Mouse (Mus musculus) ovary, postnatal 10 days (tissue): ENCODE results near the gene Atp6v1e2.

ENCODE experiments used
- DNase-seq: peaks from one replicate; pipeline ENCODE4 v3.0.0; 2022; ENCODE audit warnings: low spot score

Gene Atp6v1e2

DNA sequence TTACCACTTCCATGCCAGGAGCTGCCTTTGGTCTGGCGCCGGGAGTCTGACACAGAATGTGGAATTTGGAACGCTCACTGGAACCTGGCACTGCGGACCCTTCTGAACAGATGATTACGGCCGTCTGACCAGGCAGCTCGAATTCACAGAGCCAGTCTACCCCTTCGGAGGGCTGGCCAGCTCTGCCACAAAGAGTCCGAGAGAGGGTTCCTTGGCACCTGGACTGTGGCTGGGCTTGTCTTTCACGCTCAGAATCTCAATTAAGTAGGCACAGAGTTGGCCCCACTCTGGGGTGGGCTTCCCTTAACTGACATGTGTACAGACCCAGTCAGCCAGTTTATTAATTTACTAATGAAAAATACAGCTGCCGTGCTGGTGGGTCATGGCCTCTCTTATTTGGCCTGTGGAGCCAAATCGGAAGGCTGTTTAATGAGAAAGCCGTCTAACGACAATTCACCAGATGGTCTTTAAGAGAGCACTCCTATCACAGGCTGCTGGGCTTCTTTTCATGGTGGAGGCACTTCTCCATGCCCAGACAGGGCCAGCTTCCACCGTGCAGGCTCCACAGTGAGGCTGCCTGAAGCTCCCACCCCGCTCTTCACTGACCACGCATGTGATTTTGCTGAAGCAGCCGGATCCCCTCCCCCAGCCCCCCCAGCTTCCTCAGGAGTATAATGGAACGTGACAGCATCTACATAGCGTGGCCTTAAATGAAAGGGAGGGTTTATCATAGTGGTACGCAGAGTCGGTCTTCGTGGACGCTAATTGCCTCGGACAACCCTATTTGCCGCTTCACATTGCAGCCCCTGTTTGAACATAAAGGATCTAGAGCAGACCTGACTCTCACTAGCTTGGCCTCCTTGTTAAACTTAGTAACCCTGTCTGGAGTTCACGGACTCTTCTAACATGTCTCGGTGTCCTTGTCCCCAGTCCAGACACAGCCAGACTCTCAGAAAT is at the start of gene Atp6v1e2:
Gene Atp6v1e2 (minus strand): TSS at position 58 of the 957 bp plus-strand sequence.
- DNase-seq = no peak

DNA sequence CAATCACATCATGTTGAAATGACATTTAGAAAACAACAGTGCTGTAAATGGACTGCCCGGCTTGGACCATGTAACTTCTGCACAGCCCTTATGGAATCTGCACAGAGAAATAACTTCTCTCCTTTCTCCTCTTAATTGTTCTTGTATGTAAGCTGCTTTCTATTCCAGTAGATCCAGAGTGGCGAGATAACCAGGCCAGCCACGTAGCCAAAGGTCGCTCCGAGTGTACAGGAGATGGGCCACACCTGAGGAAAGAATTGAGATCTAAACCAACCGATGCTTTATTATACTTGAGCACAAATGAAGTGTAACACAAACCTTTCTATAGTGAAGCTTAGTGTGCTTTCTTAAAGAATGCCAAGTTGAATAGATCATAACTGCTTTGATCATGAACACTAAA is 49.6 kb upstream of the Atp6v1e2 start:
- no peak for DNase-seq

DNA sequence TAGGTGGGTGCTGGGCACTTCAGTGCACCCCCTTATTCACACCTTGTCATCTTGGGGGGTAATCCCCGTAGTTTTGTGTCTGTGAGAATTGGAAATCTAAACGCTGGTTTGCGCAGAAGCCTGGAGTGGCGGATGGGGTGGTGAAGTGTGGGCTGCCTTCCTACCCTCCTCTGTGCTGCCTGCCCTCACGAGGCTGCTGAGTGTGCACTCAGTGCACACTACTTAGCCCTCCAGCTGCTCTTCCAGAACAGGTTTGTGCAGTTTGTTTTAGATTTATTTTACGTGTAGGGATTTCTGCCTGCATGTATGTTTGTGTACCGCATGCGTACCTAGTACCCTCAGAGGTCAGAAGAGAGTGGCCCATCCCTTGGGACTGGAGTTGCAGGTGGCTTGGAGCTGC is 43.6 kb upstream of the Atp6v1e2 start:
- no peak for DNase-seq

DNA sequence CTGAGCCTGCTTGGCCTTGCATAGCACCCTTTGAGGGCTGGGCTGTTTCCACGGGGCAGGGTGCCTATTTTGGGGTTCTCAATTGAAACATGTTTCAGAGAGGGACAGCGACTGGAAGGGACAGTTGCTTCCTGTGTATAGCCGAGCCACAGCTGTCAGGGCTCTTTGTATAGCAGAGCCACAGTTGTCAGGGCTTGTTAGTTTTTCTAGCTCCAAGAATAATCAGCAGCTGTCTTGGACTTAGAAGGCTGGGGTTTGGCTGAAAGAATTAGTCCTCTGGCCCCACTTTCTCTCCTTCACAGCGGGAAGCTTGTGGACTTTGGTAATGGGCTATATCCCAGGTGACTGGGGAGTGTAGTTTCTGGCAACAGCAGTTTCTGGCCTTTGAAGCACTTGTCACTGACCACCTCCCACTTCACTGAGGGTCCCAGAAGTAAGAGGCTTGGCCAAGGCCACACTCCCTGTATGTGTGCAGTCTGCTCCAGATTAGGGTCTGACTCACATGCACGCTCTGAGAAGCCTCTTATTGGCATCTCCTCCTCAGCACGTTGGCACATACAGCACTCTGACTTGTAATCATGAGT is 41.0 kb upstream of the Atp6v1e2 start:
- DNase-seq = no peak

DNA sequence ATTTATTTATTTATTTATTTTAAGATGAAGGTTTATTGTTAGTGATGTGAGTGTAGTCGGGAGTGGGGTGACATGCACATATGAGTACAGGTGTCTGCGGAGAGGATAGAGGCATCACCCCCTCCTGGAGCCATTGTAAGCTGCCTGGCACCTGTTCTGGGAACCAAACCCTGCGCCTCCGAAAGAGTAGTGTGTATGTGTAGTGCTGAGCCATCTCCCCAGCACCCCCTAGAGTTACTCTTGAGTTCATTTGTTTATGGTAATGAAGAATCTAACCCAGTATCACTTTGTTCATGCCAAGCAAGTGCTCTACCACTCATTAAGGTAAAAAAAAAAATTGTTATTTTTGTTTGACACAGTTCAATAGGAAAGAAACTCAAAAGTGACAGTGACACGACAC is 40.5 kb upstream of the Atp6v1e2 start:
- no peak for DNase-seq

DNA sequence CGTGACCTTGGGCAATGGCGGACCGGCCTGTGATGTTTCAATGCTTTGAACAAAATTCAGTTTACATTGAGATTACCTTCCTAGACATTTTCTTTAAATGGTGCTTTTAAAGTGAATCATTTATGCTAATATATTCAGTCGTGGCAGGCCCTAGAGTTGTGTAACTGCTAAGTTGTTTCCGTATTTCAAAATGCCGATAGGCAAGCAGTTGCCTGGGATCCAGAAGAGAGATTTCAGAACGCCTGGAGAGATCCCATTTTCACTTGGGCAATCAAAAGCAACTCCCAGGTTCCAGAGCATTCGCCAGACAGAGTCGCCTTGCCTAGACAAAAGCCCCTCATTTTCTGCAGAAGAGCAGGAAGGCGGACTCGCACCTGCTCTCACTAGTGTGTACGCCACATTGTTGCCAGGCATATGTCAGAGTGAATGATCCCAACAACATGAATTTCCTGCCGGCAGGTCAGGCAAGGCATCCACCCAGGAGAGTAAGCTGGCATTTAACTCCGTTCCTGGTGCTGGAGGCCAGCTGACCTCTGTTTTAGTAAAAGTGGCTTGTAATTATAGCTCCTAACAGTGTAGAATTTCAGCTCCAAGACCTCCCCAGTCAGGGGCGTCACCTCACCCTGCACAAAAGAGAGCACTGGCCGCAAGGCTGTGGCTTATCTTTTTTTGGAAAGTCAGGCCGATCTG is 38.9 kb upstream of the Atp6v1e2 start:
- no peak for DNase-seq

DNA sequence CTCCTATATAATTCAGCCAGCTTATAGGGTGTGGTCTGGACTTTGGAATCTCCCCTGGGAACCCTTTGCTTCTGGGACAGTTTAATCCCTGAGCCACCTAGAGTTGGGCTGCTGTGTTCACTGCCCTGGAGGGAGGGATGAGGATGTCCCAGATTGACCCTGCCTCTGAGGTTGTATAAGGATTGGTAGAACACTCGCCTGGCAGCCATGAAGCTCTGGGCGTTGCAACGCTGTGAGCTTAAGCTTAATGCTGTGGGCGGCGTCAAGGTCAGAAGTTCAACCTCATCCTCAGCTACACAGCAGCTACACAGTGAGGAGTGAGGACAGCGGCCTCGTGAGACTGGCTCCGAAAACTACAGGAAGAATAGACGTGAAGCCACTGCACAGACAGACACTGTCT is 34.8 kb upstream of the Atp6v1e2 start:
- DNase-seq = no peak

DNA sequence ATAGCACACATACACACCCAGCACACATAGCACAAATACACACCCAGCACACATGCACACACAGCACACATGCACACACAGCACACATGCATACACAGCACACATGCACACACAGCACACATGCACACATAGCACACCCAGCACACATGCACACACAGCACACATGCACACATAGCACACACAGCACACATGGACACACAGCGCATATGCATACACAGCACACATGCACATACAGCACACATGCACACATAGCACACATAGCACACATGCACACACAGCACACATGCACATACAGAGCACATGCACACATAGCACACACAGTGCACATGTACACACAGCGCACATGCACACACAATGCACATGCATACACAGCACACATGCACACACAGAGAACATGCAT is 34.0 kb upstream of the Atp6v1e2 start:
- no peak for DNase-seq

DNA sequence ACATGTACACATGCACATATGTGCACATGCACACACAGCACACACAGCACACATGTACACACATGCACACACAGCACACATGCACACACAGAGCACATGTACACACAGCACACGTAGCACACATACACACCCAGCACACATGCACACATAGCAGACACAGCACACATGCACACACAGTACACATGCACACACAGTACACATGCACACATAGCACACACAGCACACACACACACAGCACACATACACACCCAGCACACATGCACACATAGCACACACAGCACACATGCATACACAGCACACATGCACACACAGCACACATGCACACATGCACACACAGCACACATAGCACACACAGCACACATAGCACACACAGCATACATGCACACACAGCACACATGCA is 33.5 kb upstream of the Atp6v1e2 start:
- no peak for DNase-seq

DNA sequence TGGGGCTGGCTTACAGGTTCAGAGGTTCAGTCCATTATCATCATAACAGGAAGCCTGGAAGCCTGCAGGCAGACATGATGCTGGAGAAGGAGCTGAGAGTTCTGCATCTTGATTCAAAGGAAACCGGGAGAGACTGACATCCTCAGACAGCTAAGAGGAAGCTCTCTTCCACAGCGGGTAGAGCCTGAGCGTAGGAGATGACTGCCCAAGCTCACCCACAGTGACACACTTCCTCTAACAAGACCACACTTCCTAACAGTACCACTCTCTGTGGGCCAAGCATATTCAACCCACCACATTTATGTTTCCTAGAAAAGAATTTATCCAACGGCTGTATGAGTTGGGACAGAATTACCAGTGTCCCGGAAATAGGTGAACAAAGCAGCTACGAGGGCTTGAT is 30.8 kb upstream of the Atp6v1e2 start:
- DNase-seq = no peak

DNA sequence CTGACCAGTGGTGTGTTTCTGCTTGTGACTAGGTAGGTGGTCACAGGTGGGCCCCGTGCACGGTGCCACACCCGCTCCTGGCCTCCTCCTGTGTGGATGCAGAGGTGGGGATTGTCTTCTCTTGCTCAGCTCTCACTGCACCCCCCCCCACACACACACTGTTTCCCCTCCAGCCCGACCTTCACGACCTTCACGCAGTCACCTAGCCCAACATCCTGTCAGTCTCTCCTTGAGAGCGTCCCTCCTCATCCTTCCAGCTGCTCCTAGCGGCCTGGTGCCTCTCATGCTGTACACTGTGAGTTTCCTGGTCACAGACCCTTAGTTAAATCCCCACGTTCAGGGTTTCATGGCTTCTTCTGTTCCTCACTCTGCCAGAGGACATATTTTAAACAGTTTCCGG is 28.7 kb upstream of the Atp6v1e2 start:
- DNase-seq = no peak

DNA sequence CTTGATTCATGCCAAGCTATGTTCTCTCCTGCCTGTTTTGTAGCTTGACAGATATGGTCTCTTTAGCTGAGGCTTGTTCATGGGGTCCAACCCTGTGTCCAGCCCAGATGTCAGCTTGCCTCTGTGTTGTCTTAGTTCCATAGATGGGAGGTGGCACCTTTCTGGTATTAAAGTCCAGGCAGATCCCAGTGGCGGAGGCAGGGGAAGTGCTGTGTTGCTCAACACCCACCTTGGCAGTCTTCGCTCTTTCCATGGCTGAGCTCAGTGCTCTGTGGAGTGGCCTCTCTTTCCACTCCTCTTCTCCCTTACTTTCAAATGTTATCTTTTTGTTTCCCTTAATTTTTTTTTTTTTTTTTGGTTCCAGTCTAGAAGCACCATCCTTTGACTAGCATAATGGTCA is 25.4 kb upstream of the Atp6v1e2 start:
- no peak for DNase-seq

DNA sequence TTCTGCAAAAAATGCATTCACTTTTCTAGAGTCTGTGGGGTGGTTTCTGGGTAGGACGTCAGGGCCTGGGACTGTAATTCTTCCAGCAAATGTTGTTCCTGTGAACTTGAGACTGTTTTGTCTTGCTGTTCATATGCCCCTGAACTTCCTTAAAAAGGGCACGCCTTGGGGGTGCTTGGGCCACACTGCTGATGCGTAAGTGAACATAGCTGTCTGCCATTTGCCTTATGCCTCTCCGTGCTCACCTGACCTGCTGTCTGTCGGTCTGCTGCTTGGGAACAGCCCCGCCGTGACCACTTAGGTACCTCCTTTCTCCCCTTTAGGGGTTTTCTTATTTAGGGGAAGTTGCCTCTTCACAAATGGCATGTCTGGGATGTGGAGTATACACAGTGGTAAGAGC is 24.2 kb upstream of the Atp6v1e2 start:
- no peak for DNase-seq

DNA sequence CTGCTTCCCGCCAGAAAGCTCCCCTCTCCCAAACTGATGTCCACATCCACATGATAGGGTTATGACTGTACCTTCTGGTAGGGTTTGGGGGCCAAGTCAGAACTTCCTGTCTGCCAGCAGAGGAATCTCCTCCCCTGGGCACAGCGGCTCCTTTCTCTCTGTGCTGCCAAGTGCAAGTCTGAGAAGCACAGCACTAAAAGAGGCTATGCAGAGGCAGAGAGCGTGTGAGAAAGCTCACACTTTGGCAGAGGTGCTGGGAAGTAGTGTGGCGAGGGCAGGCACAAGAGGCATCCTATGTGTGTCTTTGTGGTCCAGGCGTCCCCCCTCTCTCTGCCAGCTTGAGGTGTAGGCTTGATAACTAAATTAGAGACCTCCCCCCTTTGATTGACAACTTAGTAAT is 23.3 kb upstream of the Atp6v1e2 start:
- DNase-seq = no peak

DNA sequence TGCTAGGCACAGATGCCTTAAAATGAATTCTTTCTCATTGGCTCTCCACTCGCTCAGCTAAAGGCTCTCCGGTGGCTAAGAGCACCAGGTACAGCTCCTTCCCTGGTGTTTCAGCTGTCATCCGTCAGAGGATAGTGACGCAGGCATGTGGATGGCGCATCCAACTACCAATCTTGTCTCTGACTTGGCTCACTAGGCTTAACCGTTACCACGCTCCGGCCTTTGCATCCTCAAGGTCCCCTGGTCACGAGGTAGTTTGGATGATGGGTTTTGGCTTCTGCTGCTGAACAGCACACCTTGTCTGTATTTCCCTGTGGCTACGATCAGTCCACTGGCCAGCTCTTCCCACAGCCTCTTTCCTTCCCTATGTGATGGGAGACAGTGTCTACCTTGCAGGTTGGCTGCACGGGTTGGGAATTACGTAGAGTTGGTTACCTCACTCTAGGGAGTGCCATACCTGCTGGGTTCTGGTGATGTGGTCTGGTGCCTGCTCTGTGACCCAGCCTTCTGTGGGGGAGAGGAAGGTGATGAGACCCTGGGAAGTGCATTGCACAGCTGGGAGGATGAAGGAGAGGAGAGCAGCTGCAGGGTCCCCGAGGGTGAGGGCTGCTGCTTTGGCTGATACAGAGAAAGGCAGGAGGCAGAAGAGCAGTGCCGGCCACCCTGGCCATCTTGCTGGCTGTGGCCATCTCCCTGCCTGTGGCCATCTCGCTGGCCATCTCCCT is 22.5 kb upstream of the Atp6v1e2 start:
- no peak for DNase-seq

DNA sequence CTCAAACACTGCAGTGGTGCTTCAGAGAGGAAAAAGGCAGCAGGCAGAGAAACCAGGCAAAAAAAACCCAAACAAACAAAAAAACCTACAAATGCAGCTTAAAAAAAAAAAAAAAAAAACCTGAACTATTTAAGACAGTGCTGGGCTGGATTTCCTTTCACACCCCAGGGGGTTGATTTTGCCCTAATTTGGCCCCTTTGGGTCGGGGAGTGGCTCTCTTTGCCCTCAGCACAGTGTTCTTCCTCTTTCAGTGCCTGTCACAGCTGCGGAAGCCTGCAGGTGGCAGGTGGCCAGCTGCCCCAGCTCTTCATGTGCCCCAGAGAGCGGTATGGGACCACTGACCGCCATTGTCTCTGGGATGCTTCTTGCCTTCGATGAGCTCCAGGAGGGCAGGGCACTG is 21.9 kb upstream of the Atp6v1e2 start:
- no peak for DNase-seq

DNA sequence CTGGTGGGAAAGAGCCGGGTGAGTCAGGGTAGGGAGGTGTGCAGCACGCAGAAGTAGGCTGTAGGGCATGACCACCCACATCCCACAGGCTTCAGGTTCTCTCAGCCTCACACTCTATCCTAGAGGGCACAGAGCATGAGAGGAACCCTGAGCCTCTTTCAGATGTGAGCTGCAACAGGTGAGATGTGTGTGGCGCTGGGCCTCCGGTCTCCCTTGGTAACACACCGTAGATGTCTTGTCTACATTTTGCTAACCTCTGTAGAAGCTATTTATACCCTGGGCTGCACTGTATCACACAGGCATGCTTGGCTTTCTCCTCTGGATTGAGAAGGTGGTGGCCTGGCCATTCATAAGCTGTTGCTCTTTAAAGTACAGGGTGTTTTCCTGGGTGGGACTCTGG is 20.9 kb upstream of the Atp6v1e2 start:
- no peak for DNase-seq

DNA sequence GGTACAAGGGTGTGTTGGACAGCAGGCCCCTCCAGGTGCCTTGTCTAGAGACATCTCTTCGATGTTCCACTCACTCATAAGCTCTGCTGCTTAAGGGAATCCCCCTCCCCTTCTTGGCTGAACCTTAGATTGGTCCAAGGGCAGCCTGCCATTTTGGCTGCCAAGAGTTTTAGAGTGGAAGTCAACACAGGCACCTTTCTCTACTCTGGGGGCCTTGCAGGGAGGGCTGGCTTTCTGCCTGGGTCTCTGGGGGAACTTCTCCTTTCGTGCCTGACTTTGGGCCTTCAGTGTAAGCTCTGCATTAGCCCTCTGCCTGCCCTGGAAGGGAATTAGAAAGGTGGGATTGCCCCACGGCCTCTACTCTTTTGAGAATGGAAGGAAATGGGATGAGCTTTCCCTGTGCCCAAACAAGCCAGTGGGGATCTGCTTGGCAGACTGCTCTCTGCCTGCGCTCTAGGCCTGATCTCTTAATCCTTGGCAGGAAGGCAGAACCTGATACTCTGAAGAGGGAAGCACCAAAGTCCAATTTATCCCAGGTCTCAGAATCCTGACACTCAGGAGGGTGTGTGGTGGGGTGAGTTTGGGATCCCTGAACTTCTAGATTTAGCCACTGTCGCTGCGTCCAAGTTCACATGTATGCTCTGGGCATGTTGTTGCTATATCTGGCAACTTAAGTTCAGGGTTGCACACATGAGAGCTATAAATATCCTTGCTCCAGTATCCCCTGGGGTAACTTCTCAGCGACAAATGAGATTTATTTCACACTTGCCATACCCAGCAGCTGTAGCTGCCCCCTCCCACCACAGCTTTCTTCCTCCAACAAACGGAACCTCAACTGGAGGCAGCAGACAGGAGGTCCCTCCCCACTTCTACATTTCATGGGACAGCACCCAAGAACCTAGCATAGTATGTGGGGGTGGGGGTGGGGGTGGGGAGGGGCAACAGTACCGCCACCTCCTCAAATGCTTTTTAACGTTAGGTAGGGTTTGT is 20.1 kb upstream of the Atp6v1e2 start:
- DNase-seq = no peak

DNA sequence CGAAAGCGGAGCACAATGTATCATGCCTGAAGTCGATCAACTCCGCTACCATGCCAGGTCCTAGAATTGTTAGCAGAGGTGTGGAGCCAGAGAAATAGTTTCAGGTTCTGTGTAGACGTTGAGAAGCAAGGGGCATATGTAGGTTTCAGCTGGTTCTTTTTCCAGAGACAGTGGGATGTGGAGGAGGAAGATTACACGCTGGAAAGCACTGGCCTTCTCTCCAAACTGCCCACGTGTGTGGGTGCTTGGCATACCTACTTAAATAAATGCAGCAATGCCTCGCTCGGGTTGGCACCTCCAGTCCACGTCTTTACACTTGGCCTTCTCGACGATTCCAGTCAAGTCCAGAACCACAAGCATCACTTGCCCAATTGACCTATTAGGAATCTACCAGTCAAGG is 19.4 kb upstream of the Atp6v1e2 start:
- DNase-seq = no peak

DNA sequence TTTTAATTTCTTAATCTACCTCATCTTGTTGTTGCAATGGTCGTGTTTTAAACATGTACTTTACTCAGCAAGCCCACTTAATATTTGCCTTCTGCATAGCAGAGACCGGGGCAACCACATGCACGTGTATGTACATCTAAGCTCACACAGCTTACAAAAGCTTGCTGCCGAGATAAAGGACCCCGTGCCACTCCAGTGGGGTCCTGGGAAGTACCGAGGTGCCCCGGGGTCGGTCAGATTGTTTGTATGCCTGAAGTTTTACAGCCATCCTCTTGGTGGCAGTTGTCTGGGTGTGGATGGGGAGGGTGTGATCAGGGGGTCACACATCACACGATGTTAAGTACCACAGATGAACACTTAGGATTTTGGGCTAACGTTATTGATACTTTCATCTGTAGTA is 18.3 kb upstream of the Atp6v1e2 start:
- DNase-seq = no peak

DNA sequence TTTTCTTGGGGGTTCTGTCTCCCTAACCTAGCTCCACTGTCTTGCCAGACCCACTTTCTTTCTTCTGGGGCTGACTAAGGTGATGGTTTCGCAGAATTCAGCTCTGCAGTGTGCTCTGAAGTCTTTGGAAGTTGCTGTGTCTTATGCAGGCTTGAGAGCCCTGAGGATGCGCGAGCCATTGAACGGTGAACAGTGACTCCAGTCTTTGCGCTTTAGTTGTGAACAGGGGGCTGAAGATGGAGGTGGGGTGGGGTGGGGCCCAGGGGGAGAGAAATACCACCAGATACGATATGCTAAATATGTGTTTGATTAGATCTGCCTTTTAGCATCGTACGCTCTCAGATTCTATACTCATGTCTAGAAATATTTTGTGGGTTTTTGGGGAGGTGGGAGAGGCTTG is 17.4 kb upstream of the Atp6v1e2 start:
- no peak for DNase-seq
